Mouse (Mus musculus): ENCODE results near the gene Rgl1.

Gene Rgl1

DNA sequence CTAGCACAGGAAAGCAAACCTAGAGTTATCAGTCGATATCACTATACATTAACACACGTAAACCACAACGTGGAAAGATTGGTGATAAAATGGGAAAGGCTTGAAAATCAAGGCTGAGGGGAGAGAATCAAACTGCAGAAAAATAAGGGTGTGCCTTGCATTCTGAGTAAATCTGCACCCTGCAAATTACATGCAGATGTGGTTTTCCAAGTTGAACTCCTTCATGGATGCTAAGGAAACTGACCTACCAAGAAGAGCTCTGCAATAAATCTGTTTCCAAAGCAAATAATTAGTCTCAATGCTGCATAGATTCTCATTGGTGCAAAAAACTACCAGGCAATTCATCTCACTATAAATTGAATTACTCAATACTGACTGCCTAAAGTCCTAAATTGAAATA is 178.7 kb downstream of the Rgl1 start:
- DNase-seq (ENCODE audit: low spot score): no peak

DNA sequence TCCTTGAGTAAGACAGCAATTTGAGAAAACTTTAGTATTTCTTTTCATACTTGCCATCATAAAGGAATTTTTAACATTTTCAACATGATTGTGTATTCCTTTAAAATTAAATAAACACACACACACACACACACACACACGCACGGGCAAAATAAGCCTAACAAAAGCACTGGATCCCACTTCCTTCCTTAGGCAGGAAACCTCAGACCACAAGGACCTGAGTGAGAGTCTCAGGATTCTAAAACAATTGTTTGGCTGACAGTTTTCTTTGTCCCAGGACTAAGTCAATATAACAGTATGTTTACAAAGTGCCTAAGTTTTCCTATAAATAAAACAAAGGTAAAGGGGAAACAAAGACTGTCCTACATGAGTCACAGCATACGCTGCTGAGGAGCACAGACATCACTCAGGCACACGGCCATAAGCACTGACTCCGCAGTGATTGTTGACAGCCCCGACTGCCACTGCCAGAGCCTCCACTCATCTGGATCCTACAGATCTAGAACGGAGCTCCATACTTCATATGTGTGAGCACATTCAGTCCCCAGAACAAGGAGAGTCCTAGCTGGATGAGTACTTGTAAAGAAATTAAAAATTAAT is 180.7 kb downstream of the Rgl1 start:
- DNase-seq (ENCODE audit: low spot score): peak; percentile 54

GRCm38 (mm10) chr1:152584933-152585332 is 181.2 kb downstream of the Rgl1 start:
- DNase-seq (ENCODE audit: low spot score): no peak

DNA sequence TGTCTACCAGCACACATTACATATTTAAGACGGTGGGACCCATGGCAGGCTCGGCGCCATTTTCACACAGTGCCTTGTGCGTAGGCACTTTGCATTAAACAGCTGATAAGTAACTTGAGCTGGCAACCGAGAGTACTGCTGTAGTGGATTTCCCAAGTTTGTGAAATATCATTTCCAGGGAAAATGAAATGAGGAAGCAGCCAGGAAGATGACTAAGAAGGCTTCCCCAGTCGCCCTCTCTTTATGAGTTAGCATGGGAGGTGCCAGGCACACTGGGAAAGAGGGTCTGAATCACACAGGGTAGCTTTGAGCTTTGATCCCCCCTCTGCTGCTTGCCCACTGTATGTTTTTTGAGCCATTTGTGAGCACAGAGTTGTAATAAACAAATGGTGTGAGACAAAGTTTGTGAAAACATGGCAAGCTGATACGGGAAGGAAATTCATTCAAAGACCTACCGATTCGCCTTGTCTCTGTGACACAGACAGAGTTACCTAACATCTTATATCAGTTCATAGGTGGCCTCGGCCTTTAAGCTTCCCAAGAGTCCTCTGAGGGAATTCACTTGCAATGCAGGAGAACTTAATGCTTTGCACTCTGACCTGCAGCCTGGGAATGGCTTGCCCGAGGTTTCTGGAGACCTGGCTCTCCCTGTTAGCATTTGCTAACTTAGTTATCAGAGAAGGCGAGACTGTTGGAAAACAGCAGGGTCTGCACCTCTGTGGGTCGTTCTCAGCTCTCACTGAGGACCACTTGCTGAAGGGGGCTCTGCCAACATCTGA is 184.8 kb downstream of the Rgl1 start:
- no peak for DNase-seq (ENCODE audit: low spot score)

GRCm38 (mm10) chr1:152578944-152579343 is 187.2 kb downstream of the Rgl1 start:
- DNase-seq (ENCODE audit: low spot score): no peak

- no peak for DNase-seq (ENCODE audit: low spot score)
Observed at GRCm38 (mm10) chr1:152578108-152578721, 187.9 kb downstream of the Rgl1 start.

- DNase-seq (ENCODE audit: low spot score): peak; percentile 50
Observed at GRCm38 (mm10) chr1:152576614-152577144, 189.5 kb downstream of the Rgl1 start.

DNA sequence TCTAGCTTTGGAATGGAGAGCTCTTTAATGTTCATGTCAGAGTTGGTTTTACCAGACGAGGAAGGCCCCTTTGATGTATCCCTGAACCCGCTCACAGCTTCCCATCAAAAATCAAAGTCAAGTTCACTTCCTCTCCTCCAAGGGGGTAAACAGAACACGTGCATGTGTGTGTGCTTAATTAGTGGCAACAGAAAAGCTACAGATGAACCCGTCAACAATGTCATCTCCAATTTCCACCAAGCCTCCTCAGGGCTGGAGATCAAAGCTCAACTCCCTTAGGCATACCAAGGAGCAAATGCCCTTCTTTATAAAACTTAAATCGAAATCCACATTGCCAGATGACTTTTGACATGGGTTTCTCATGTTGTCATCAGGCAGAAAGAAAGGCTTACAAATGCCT is 191.1 kb downstream of the Rgl1 start:
- DNase-seq (ENCODE audit: low spot score): no peak

DNA sequence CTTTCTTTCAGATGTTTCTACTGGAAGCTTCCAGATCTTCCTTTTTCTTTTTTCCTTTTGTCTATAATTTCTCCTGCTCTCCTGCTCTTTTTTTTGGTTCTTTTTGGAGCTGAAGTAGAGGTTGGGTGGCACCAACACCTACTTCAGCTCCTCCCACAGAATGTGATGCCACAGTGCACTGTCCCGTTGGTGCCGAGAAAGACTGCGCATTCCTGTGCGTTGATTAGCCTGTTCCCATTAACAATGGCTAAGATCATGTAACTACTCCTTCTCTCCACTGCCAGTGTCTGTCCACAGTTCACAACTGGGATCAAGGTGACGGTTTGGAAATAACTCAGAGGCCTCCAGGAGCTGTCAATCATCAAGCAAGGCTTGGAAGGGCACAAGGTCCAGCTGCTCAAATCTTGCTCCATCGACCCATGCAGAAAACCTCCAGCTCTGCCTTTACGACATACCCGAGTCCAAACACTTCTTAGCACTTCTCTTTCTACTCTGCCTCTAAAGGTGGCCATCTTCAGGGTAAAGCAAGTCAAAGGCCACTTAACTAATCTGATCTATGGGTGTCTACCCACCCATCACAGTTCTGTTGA is 192.6 kb downstream of the Rgl1 start:
- peak; percentile 44 for DNase-seq (ENCODE audit: low spot score)

- DNase-seq (ENCODE audit: low spot score): no peak
Observed at GRCm38 (mm10) chr1:152572755-152573469, 193.2 kb downstream of the Rgl1 start.

- no peak for DNase-seq (ENCODE audit: low spot score)
Observed at GRCm38 (mm10) chr1:152571340-152571739, 194.8 kb downstream of the Rgl1 start.

DNA sequence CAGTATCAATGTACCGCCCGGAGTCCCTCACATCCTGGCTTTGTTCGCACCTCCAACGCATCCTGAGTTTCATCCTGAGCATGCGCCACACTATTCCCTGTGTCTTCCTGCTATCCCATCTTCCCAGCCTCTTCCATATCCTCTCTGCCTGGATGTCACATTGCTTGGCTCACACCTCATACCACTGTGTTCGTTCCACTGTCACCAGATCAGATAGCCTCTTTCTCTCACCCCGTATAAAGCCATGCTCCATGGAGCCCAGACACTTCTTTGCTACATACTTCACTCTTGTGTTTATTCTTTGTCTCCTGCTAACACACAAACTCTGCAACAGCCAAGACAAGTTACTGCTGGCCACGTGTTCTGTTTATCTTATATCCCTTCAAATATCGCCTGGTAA is 195.5 kb downstream of the Rgl1 start:
- no peak for DNase-seq (ENCODE audit: low spot score)

- DNase-seq (ENCODE audit: low spot score): no peak
Observed at GRCm38 (mm10) chr1:152563282-152563681, 202.9 kb downstream of the Rgl1 start.

DNA sequence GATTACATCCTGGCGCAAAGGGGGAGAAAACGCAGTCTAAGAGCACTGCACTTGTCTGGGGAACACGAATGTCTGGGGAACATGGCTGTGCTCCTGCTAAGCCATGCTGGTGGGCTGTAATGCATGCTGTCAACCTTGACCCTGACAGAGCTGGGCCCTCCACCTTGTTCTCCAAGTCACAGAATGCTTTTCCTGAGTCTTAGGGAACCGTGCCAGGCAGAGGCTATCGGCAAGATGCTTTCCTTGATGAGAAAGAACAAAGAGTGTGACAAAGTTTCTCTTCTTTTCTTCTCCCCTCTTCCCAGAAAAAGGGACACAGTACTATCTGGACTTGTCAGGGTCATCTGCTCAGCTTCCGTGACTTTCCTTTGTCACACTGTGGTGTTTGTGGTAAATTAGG is 203.3 kb downstream of the Rgl1 start:
- no peak for DNase-seq (ENCODE audit: low spot score)

- DNase-seq (ENCODE audit: low spot score): no peak
Observed at GRCm38 (mm10) chr1:152560477-152560876, 205.7 kb downstream of the Rgl1 start.

- DNase-seq (ENCODE audit: low spot score): peak; percentile 39
Observed at GRCm38 (mm10) chr1:152556576-152557281, 209.4 kb downstream of the Rgl1 start.

- peak; percentile 78 for DNase-seq (ENCODE audit: low spot score)
Observed at GRCm38 (mm10) chr1:152555944-152556573, 210.1 kb downstream of the Rgl1 start.

GRCm38 (mm10) chr1:152553912-152554547 is 212.1 kb downstream of the Rgl1 start:
- DNase-seq (ENCODE audit: low spot score): no peak

DNA sequence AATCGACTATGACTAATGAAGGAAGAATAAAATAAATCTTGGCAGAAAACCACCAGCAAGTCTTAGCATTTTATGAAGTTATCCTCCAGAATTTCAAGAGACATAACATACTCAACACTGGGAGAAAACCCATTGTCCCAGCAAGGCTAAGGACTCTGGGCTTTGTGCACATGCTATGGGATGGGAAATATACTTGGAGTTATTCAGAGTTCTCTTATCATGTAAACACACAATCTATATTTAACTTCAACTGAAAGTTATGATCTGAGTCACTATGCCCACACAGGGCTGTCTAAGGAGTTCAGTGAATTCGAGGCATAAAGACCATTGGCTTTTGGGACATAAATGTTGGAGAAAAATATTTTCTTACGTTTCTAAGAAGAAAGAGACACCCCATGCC is 215.2 kb downstream of the Rgl1 start:
- no peak for DNase-seq (ENCODE audit: low spot score)

DNA sequence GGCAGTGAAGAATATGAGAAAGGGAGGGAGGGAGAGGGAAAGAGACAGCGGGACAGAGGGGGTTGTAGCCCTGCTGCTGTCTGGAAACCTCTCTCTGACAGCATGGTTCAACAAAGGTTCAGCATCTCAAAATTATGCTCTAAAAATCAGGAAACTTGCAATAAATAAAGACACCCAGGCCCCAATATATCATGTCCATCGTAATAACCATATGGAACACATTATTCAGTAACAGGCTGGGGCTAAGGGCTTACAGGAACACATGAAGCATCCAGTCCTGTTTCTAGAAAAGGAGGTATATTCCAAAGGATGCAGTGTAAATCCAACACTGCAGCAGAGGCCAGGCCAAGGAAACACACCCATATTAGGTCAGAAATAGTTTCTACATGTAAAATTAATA is 215.6 kb downstream of the Rgl1 start:
- DNase-seq (ENCODE audit: low spot score): no peak
